In the genomic region with DNA sequence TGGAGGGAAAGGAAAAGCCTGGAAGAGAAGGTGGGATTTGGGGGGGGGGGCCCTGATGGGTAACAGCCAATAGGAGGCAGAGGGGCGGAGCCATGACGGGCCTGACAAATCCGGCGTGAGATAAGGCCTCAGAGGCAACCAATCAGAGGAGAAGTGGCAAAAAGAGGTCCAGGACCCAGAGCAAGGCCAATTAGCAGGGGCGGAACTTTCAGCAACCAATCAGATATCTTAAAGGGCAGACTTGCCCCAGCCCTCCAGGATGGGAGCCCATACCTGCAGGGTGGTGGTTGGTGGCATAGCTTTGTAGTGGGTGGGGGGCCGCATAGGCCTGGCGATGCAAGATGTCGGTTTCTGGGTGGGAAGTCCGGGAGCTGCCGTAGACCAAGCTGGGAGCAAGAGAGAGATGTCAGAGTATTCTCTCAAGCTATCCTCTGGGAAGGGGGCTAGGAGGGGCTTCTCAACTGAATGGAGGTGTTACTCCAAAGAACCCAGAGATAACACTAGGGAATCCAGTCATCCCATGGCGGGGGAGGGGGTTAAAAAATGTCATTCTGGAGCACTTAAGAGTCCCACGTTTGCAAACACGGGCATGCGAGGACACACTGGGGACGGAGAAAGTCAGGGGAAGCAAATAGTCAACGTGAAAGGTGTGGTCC, we compare ENCODE assay signal across 8 mouse cellular contexts. TPM values are rescaled to one million over a fixed set of nuclear protein-coding genes. Genes with fewer than 3 reads are reported as not detected.
DNase-seq lines count a peak whose midpoint lies in the region; ATAC-seq lines count a peak whose summit lies in the region.

No protein-coding gene starts in this region.

- peak overlapping the region; percentile 99 for H3K27ac ChIP-seq in embryonic facial prominence, embryonic 10.5 days (replicated peaks)
- peak overlapping the region; percentile 99 for H3K27ac ChIP-seq in limb, embryonic 12.5 days
- H3K27ac ChIP-seq in midbrain, embryonic 15.5 days: peak overlapping the region; percentile 99

- no peaks in the 10 kb centered on the region for H3K9me3 ChIP-seq in embryonic facial prominence, embryonic 10.5 days
- H3K9me3 ChIP-seq in limb, embryonic 12.5 days: no peaks in the 10 kb centered on the region
- no peaks in the 10 kb centered on the region for H3K9me3 ChIP-seq in midbrain, embryonic 15.5 days

- no peak for ATAC-seq in limb, embryonic 12.5 days (ENCODE audit: insufficient number of reproducible peaks, insufficient read depth, low FRiP score, low TSS enrichment, low read depth)
- ATAC-seq in midbrain, embryonic 15.5 days (replicated peaks): peak; percentile 60

- peak overlapping the region; percentile 97 for H3K4me2 ChIP-seq in limb, embryonic 12.5 days
- peak overlapping the region; percentile 95 for H3K4me2 ChIP-seq in midbrain, embryonic 15.5 days

- H3K9ac ChIP-seq in limb, embryonic 12.5 days (replicated peaks): peak overlapping the region; percentile 92
- H3K9ac ChIP-seq in midbrain, embryonic 15.5 days: peak overlapping the region; percentile 81

- peaks cover 56% of the 10 kb centered on the region for H3K4me1 ChIP-seq in embryonic facial prominence, embryonic 10.5 days
- peaks cover 23% of the 10 kb centered on the region for H3K4me1 ChIP-seq in limb, embryonic 12.5 days (replicated peaks)
- H3K4me1 ChIP-seq in midbrain, embryonic 15.5 days: peaks cover 31% of the 10 kb centered on the region

- peaks cover 53% of the 10 kb centered on the region for H3K36me3 ChIP-seq in embryonic facial prominence, embryonic 10.5 days (replicated peaks)
- H3K36me3 ChIP-seq in limb, embryonic 12.5 days: peaks cover 48% of the 10 kb centered on the region
- H3K36me3 ChIP-seq in midbrain, embryonic 15.5 days (replicated peaks): peaks cover 32% of the 10 kb centered on the region

- no peaks in the 10 kb centered on the region for H3K27me3 ChIP-seq in embryonic facial prominence, embryonic 10.5 days (replicated peaks; ENCODE audit: low read depth, poor library complexity, severe bottlenecking)
- H3K27me3 ChIP-seq in limb, embryonic 12.5 days: no peaks in the 10 kb centered on the region
- no peaks in the 10 kb centered on the region for H3K27me3 ChIP-seq in midbrain, embryonic 15.5 days (replicated peaks)

- DNase-seq in A20 (ENCODE audit: low read depth, low spot score): peak; percentile 92
- peak; percentile 84 for DNase-seq in adrenal gland, postnatal 10 days
- peak; percentile 92 for DNase-seq in embryonic facial prominence, embryonic 10.5 days (ENCODE audit: low spot score)
- DNase-seq in heart, adult 11 months: peak; percentile 99
- DNase-seq in kidney, adult 11 months: peak; percentile 75
- DNase-seq in telencephalon, adult 2 months (ENCODE audit: low read depth, low spot score): peak; percentile 82

- 3% methylated on average over 16 of the region's 16 CpGs for WGBS in embryonic facial prominence, embryonic 10.5 days
- 3% methylated on average over 15 of the region's 16 CpGs for WGBS in limb, embryonic 12.5 days
- WGBS in midbrain, embryonic 15.5 days: 1% methylated on average over 16 of the region's 16 CpGs

- peak overlapping the region; percentile 97 for H3K4me3 ChIP-seq in embryonic facial prominence, embryonic 10.5 days
- H3K4me3 ChIP-seq in limb, embryonic 12.5 days (replicated peaks): peak overlapping the region; percentile 86
- H3K4me3 ChIP-seq in midbrain, embryonic 15.5 days: peak overlapping the region; percentile 67

RNA-seq across cellular contexts. Expression of gene Prr12, which starts 1.6 kb away (rescaled TPM):
- total RNA-seq in adrenal gland, postnatal 10 days (2021): 10 to 100 TPM; 36.9 to 51.9 TPM
- polyA plus RNA-seq in embryonic facial prominence, embryonic 10.5 days (2016; fragmentation: Nextera tagmentation; extraction: Ambion mirVana): 13.4 and 14.9 TPM in 2 replicates
- 15.0 and 16.2 TPM in 2 replicates for polyA plus RNA-seq in limb, embryonic 12.5 days (2016; fragmentation: Nextera tagmentation; extraction: Ambion mirVana)
- 16.2 and 18.1 TPM in 2 replicates for polyA plus RNA-seq in midbrain, embryonic 15.5 days (2015; fragmentation: Nextera tagmentation; extraction: Ambion mirVana)

RNA-seq across cellular contexts. Expression of gene Nosip, which starts 11.2 kb away (rescaled TPM):
- 10 to 100 TPM; 39.7 to 45.9 TPM for total RNA-seq in adrenal gland, postnatal 10 days (2021)
- 70.8 and 74.7 TPM in 2 replicates for polyA plus RNA-seq in embryonic facial prominence, embryonic 10.5 days (2016; fragmentation: Nextera tagmentation; extraction: Ambion mirVana)
- polyA plus RNA-seq in limb, embryonic 12.5 days (2016; fragmentation: Nextera tagmentation; extraction: Ambion mirVana): 60.6 and 69.7 TPM in 2 replicates
- 67.2 and 72.1 TPM in 2 replicates for polyA plus RNA-seq in midbrain, embryonic 15.5 days (2015; fragmentation: Nextera tagmentation; extraction: Ambion mirVana)

RNA-seq across cellular contexts. Expression of gene Prrg2, which starts 11.4 kb away (rescaled TPM):
- total RNA-seq in adrenal gland, postnatal 10 days (2021): 10 to 100 TPM; 18.5 to 20.0 TPM
- 23.3 and 24.4 TPM in 2 replicates for polyA plus RNA-seq in embryonic facial prominence, embryonic 10.5 days (2016; fragmentation: Nextera tagmentation; extraction: Ambion mirVana)
- 21.2 and 21.7 TPM in 2 replicates for polyA plus RNA-seq in limb, embryonic 12.5 days (2016; fragmentation: Nextera tagmentation; extraction: Ambion mirVana)
- polyA plus RNA-seq in midbrain, embryonic 15.5 days (2015; fragmentation: Nextera tagmentation; extraction: Ambion mirVana): 15.7 and 15.9 TPM in 2 replicates

RNA-seq across cellular contexts. Expression of gene Rras, which starts 33.3 kb away (rescaled TPM):
- total RNA-seq in adrenal gland, postnatal 10 days (2021): 10 to 100 TPM; 57.6 to 60.2 TPM
- polyA plus RNA-seq in embryonic facial prominence, embryonic 10.5 days (2016; fragmentation: Nextera tagmentation; extraction: Ambion mirVana): 18.8 and 20.3 TPM in 2 replicates
- polyA plus RNA-seq in limb, embryonic 12.5 days (2016; fragmentation: Nextera tagmentation; extraction: Ambion mirVana): 20.8 and 21.4 TPM in 2 replicates
- polyA plus RNA-seq in midbrain, embryonic 15.5 days (2015; fragmentation: Nextera tagmentation; extraction: Ambion mirVana): 12.5 and 15.2 TPM in 2 replicates

RNA-seq across cellular contexts. Expression of gene Scaf1, which starts 34.9 kb away (rescaled TPM):
- total RNA-seq in adrenal gland, postnatal 10 days (2021): 10 to 100 TPM; 69.6 to 81.1 TPM
- 46.2 and 47.9 TPM in 2 replicates for polyA plus RNA-seq in embryonic facial prominence, embryonic 10.5 days (2016; fragmentation: Nextera tagmentation; extraction: Ambion mirVana)
- polyA plus RNA-seq in limb, embryonic 12.5 days (2016; fragmentation: Nextera tagmentation; extraction: Ambion mirVana): 42.1 and 46.9 TPM in 2 replicates
- 54.5 and 56.7 TPM in 2 replicates for polyA plus RNA-seq in midbrain, embryonic 15.5 days (2015; fragmentation: Nextera tagmentation; extraction: Ambion mirVana)
